Mouse (Mus musculus) liver, adult 2 months (tissue): ENCODE data around the gene Snd1. TPM values are rescaled to one million over a fixed set of nuclear protein-coding genes. Genes with fewer than 3 reads are reported as not detected.

Source experiments
- DNase-seq: peaks from one replicate; pipeline ENCODE4 v3.0.0-alpha.2; 2011; ENCODE audit warnings: low read depth, low spot score; ENCODE audit errors: extremely low read depth
- H3K27ac ChIP-seq: fragments of 200-500 bp; replicated peaks from 2 replicates; pipeline ENCODE4 v1.5.1; 2012; ENCODE audit warnings: low read depth, mild to moderate bottlenecking, control low read depth, inconsistent platforms, low read length; ENCODE audit not compliant: insufficient read depth
- H3K27me3 ChIP-seq: fragments of 200-500 bp; 2 replicates; pipeline ENCODE4 v1.6.1; 2012; ENCODE audit warnings: mild to moderate bottlenecking, moderate library complexity, low read length, inconsistent platforms; ENCODE audit not compliant: control insufficient read depth, insufficient read depth
- H3K36me3 ChIP-seq: fragments of 200-500 bp; 2 replicates; pipeline ENCODE4 v1.6.1; 2012; ENCODE audit warnings: low read length, inconsistent platforms; ENCODE audit not compliant: control insufficient read depth, insufficient read depth
- H3K4me1 ChIP-seq: fragments of 200-500 bp; 2 replicates; pipeline ENCODE4 v1.6.1; 2011; ENCODE audit warnings: low read length; ENCODE audit not compliant: control insufficient read depth, insufficient read depth
- H3K4me3 ChIP-seq: fragments of 200-500 bp; 2 replicates; pipeline ENCODE4 v1.5.1; 2011; ENCODE audit warnings: low read depth, mild to moderate bottlenecking, control low read depth, low read length, moderate library complexity; ENCODE audit not compliant: insufficient read depth
- H3K79me2 ChIP-seq: fragments of 200-500 bp; 2 replicates; pipeline ENCODE4 v1.6.1; 2012; ENCODE audit warnings: inconsistent platforms, mild to moderate bottlenecking, low read length, moderate library complexity; ENCODE audit not compliant: control insufficient read depth, insufficient read depth
- H3K9ac ChIP-seq: fragments of 200-500 bp; 2 replicates; pipeline ENCODE4 v1.6.1; 2012; ENCODE audit warnings: low read depth, mild to moderate bottlenecking, control low read depth, inconsistent platforms, low read length
- CTCF ChIP-seq: fragments of 200-500 bp; IDR thresholded peaks from 2 replicates; pipeline ENCODE4 v1.5.1; 2011; ENCODE audit warnings: low read depth, low read length, control low read depth
- POLR2A ChIP-seq: fragments of 200-500 bp; IDR thresholded peaks from 2 replicates; pipeline ENCODE4 v1.6.1; 2011; ENCODE audit warnings: low read length, control low read depth; ENCODE audit not compliant: insufficient read depth; ENCODE audit errors: extremely low read depth
- WGBS: fragments of 180-500 bp; shearing (Covaris S2); methylation state at CpG from one replicate; pipeline ENCODE4 v1.1.7; 2018; 5-methylcytosine and 5-hydroxymethylcytosine counted together
- polyA plus RNA-seq: library from polyadenylated mRNA; depleted of rRNA; stranded (reverse); fragments of >200 nt; gene quantifications from 2 replicates; pipeline ENCODE4 v1.2.3, GENCODE M21; 2012
- total RNA-seq: library from RNA; depleted of rRNA; stranded (reverse); fragments of >200 nt; gene quantifications from 2 replicates; pipeline ENCODE4 v1.2.3, GENCODE M21; 2014

Snd1 gene
- total and polyA plus RNA-seq, 2 experiments, result 64.2 to 88.6 TPM

DNA sequence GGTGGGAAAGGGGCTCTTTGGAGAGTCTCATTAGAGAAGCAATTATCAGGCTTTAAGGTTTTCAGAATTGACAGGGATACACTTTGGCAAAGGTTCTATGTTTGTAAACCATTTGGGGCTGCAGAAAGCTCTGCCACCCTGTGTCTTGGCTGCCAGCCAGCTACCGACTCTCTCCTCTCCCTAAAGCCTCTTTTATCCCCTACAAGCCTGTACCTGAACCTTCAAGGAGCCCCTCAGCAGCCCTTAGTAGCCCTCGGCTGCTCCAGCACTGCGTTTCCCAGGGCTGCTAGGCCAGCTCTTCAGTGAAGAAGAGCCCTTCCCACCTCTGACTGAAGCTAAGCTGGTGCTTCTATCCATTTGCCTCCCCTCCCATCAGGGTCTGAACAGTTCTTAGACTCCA is 378.2 kb downstream of the Snd1 start:
- WGBS, result 74% methylated on average over 3 of the region's 3 CpGs
- H3K4me3 ChIP-seq, result no peak overlapping the region
- no peaks in the 10 kb centered on the region; the same call in 1 of the 2 replicates for H3K79me2 ChIP-seq

DNA sequence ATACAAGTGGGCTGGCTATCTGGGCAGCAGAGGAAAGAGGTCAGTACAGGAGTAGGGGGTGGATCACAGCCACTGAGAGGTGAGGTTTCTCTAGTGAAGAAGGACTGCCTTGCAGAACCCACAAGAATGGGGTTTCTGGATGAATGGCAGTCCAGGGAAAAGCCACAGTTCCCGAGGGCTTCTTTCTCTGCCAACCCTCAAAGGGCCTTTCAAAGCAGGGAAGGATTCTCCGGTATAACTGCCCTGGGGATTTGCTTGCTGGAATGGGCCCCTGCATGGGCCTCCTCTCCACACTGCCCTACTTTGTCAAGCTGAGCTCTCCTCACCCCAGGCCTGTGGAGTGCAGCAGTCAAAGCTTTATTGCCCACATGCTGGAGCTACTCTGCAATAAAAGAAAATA is 378.7 kb downstream of the Snd1 start:
- H3K9ac ChIP-seq, result no peak overlapping the region
- H3K27ac ChIP-seq, result no peak overlapping the region

More for the DNA sequence above, 378.2 kb downstream of the Snd1 start:
- DNase-seq, result no peak
- Histone ChIP-seq H3K36me3 (no peaks in the 10 kb centered on the region), H3K9ac (no peak overlapping the region), H3K27me3 (no peaks in the 10 kb centered on the region), H3K27ac (no peak overlapping the region), H3K4me1 (no peaks in the 10 kb centered on the region)
- no peak for TF ChIP-seq POLR2A
- TF ChIP-seq CTCF, result no peak

DNA sequence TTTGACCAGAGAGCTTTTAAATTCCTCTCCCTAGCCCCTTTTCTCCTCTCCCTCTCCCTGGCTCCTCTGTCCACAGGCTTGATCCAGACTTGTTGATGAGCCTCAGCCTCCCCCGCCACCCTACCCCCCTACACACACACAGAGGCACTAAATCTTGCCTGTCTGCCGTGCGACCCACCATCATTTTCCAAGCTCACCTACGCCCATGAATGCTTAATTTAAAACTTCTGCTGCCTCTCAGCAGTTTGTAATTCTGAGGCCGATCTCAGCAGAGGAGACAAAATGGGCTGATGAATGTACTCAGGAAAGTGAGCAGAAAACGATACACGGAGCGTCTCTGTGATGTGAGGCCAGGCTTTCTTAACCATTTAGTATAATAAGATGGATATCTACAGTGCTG is 379.7 kb downstream of the Snd1 start:
- no peak overlapping the region for H3K9ac ChIP-seq
- DNase-seq, result no peak
- 95% methylated on average over 8 of the region's 8 CpGs for WGBS

More for the DNA sequence above, 378.7 kb downstream of the Snd1 start:
- Histone ChIP-seq H3K36me3 (no peaks in the 10 kb centered on the region), H3K4me3 (no peak overlapping the region), H3K27me3 (no peaks in the 10 kb centered on the region), H3K79me2 (no peaks in the 10 kb centered on the region; the same call in 1 of the 2 replicates), H3K4me1 (no peaks in the 10 kb centered on the region)
- WGBS, result 91% methylated on average over 2 of the region's 2 CpGs
- DNase-seq, result no peak
- no peak for TF ChIP-seq POLR2A
- TF ChIP-seq CTCF, result no peak

DNA sequence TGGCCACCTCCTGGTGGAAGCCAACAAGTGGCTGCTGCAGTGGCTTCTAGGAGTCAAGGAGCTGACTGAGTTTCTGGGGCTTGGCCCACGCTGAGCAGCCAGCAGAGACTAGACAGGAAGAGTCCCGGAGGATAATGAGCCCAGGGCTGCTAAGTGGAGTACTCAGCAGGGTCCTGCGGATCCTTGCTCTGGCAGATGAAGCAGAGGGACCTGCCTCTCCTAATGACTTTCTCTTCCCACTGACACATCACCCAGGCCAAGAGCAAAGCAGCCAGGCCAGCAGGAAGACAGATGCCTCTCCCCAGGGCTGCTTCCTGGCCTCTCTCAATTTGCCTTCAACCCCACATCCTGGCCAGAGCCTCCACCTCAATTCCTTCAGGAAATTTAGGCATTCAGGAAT is 380.5 kb downstream of the Snd1 start:
- no peak overlapping the region for H3K27ac ChIP-seq
- H3K36me3 ChIP-seq, result no peaks in the 10 kb centered on the region
- no peak overlapping the region for H3K4me3 ChIP-seq
- no peak for TF ChIP-seq CTCF
- TF ChIP-seq POLR2A, result no peak
- no peaks in the 10 kb centered on the region for H3K27me3 ChIP-seq
- H3K9ac ChIP-seq, result no peak overlapping the region
- H3K4me1 ChIP-seq, result no peaks in the 10 kb centered on the region
- no peaks in the 10 kb centered on the region; the same call in 1 of the 2 replicates for H3K79me2 ChIP-seq
- 71% methylated on average over 3 of the region's 3 CpGs for WGBS
- DNase-seq, result no peak

More for the DNA sequence above, 379.7 kb downstream of the Snd1 start:
- H3K4me3 ChIP-seq, result no peak overlapping the region
- H3K4me1 ChIP-seq, result no peaks in the 10 kb centered on the region
- H3K27me3 ChIP-seq, result no peaks in the 10 kb centered on the region
- H3K36me3 ChIP-seq, result no peaks in the 10 kb centered on the region
- no peak for TF ChIP-seq POLR2A
- TF ChIP-seq CTCF, result no peak
- no peak overlapping the region for H3K27ac ChIP-seq
- H3K79me2 ChIP-seq, result no peaks in the 10 kb centered on the region; the same call in 1 of the 2 replicates

GRCm38 (mm10) chr6:28856789-28857188 is 381.9 kb downstream of the Snd1 start:
- Histone ChIP-seq H3K27ac (no peak overlapping the region), H3K79me2 (no peaks in the 10 kb centered on the region; the same call in 1 of the 2 replicates), H3K36me3 (no peaks in the 10 kb centered on the region), H3K4me3 (no peak overlapping the region), H3K27me3 (no peaks in the 10 kb centered on the region), H3K9ac (no peak overlapping the region), H3K4me1 (no peaks in the 10 kb centered on the region)
- no peak for TF ChIP-seq POLR2A
- TF ChIP-seq CTCF, result no peak
- 93% methylated on average over 4 of the region's 4 CpGs for WGBS
- no peak for DNase-seq
